Mouse (Mus musculus): ENCODE measurements around the gene Rnf167. TPM values are rescaled to one million over a fixed set of nuclear protein-coding genes. Genes with fewer than 3 reads are reported as not detected.

Rnf167 gene
- polyA plus RNA-seq, 1 experiment from 2014 or later, result 119 TPM

- no peak for ATAC-seq
- H3K4me3 ChIP-seq (ENCODE audit: low read depth, low read length), result no peak overlapping the region
- no peaks in the 10 kb centered on the region for H3K4me1 ChIP-seq (ENCODE audit: insufficient read depth, low read depth, low read length)
- no peak overlapping the region for H3K9ac ChIP-seq (replicated peaks; ENCODE audit: low read depth)
- H3K27me3 ChIP-seq (replicated peaks; ENCODE audit: insufficient read depth, low read length), result no peaks in the 10 kb centered on the region
- no peak overlapping the region for H3K27ac ChIP-seq (ENCODE audit: low read length)
- DNase-seq (ENCODE audit: low spot score), result peak; percentile 23
- no peak overlapping the region for H3K4me2 ChIP-seq (replicated peaks; ENCODE audit: low read depth, low read length)
- peak; percentile 62 for TF ChIP-seq CTCF (IDR thresholded peaks at IDR 0.05)
- no peak for TF ChIP-seq EP300 (IDR thresholded peaks at IDR 0.05)
- peaks cover 34% of the 10 kb centered on the region; the same call in 1 of the 2 replicates for H3K36me3 ChIP-seq (ENCODE audit: insufficient read depth, low read length)
- WGBS, result 89% methylated on average over 25 of the region's 26 CpGs
- no peaks in the 10 kb centered on the region for H3K9me3 ChIP-seq (ENCODE audit: low read length)
These were observed 38.5 kb upstream of the Rnf167 start for GRCm38 (mm10) chr11:70608381-70609066.

- H3K4me1 ChIP-seq (ENCODE audit: insufficient read depth, low read depth, low read length), result peaks cover 10% of the 10 kb centered on the region
- ATAC-seq, result no peak
- no peaks in the 10 kb centered on the region for H3K9me3 ChIP-seq (ENCODE audit: low read length)
- H3K27me3 ChIP-seq (replicated peaks; ENCODE audit: insufficient read depth, low read length), result no peaks in the 10 kb centered on the region
- 75% methylated on average over 4 of the region's 4 CpGs for WGBS
- H3K9ac ChIP-seq (replicated peaks; ENCODE audit: low read depth), result no peak overlapping the region
- no peak for DNase-seq (ENCODE audit: low spot score)
- H3K36me3 ChIP-seq (ENCODE audit: insufficient read depth, low read length), result peaks cover 28% of the 10 kb centered on the region; the same call in 1 of the 2 replicates
- no peak overlapping the region for H3K27ac ChIP-seq (ENCODE audit: low read length)
- peak; percentile 28 for TF ChIP-seq CTCF (IDR thresholded peaks at IDR 0.05)
- TF ChIP-seq EP300 (IDR thresholded peaks at IDR 0.05), result no peak
- H3K4me2 ChIP-seq (replicated peaks; ENCODE audit: low read depth, low read length), result no peak overlapping the region
- no peak overlapping the region for H3K4me3 ChIP-seq (ENCODE audit: low read depth, low read length)
These were observed 36.3 kb upstream of the Rnf167 start for GRCm38 (mm10) chr11:70610752-70611151.

- H3K9ac ChIP-seq (replicated peaks; ENCODE audit: low read depth), result no peak overlapping the region
- H3K36me3 ChIP-seq (ENCODE audit: insufficient read depth, low read length), result peaks cover 17% of the 10 kb centered on the region; the same call in 1 of the 2 replicates
- no peak for ATAC-seq
- H3K27me3 ChIP-seq (replicated peaks; ENCODE audit: insufficient read depth, low read length), result no peaks in the 10 kb centered on the region
- DNase-seq (ENCODE audit: low spot score), result no peak
- no peak overlapping the region for H3K4me3 ChIP-seq (ENCODE audit: low read depth, low read length)
- peak; percentile 31; the same call in 1 of the 2 replicates for TF ChIP-seq CTCF (IDR thresholded peaks at IDR 0.05)
- TF ChIP-seq EP300 (IDR thresholded peaks at IDR 0.05), result no peak
- H3K4me1 ChIP-seq (ENCODE audit: insufficient read depth, low read depth, low read length), result peaks cover 10% of the 10 kb centered on the region
- no peak overlapping the region for H3K27ac ChIP-seq (ENCODE audit: low read length)
- 77% methylated on average over 7 of the region's 7 CpGs for WGBS
- no peak overlapping the region for H3K4me2 ChIP-seq (replicated peaks; ENCODE audit: low read depth, low read length)
- H3K9me3 ChIP-seq (ENCODE audit: low read length), result no peaks in the 10 kb centered on the region
These were observed 34.5 kb upstream of the Rnf167 start for GRCm38 (mm10) chr11:70612505-70612904.

- peak; percentile 90 for ATAC-seq
- 2% methylated on average over 17 of the region's 17 CpGs for WGBS
- Histone ChIP-seq H3K4me2 (replicated peaks; ENCODE audit: low read depth, low read length) (peak overlapping the region; percentile 69), H3K4me3 (ENCODE audit: low read depth, low read length) (peak overlapping the region; percentile 39), H3K27me3 (replicated peaks; ENCODE audit: insufficient read depth, low read length) (no peaks in the 10 kb centered on the region), H3K27ac (ENCODE audit: low read length) (no peak overlapping the region), H3K36me3 (ENCODE audit: insufficient read depth, low read length) (no peaks in the 10 kb centered on the region), H3K9me3 (ENCODE audit: low read length) (no peaks in the 10 kb centered on the region), H3K9ac (replicated peaks; ENCODE audit: low read depth) (no peak overlapping the region), H3K4me1 (ENCODE audit: insufficient read depth, low read depth, low read length) (peaks cover 10% of the 10 kb centered on the region)
- DNase-seq (ENCODE audit: low spot score), result peak; percentile 92
- peak; percentile 44 for TF ChIP-seq CTCF (IDR thresholded peaks at IDR 0.05)
- TF ChIP-seq EP300 (IDR thresholded peaks at IDR 0.05), result no peak
These were observed 32.0 kb upstream of the Rnf167 start for GRCm38 (mm10) chr11:70615074-70615473.

- no peak for DNase-seq (ENCODE audit: low spot score)
- peak within 1 kb of the TSS; percentile 39 for H3K4me3 ChIP-seq (ENCODE audit: low read depth, low read length)
- ATAC-seq, result peak; percentile 17
- WGBS, result 21% methylated on average over 21 of the region's 21 CpGs
- no peaks in the 10 kb centered on the region for H3K27me3 ChIP-seq (replicated peaks; ENCODE audit: insufficient read depth, low read length)
- H3K9me3 ChIP-seq (ENCODE audit: low read length), result no peaks in the 10 kb centered on the region
- H3K4me2 ChIP-seq (replicated peaks; ENCODE audit: low read depth, low read length), result peak within 1 kb of the TSS; percentile 69
- no peak within 1 kb of the TSS for H3K9ac ChIP-seq (replicated peaks; ENCODE audit: low read depth)
- TF ChIP-seq CTCF (IDR thresholded peaks at IDR 0.05), result no peak
- no peak for TF ChIP-seq EP300 (IDR thresholded peaks at IDR 0.05)
- H3K4me1 ChIP-seq (ENCODE audit: insufficient read depth, low read depth, low read length), result peaks cover 10% of the 10 kb centered on the region
- H3K36me3 ChIP-seq (ENCODE audit: insufficient read depth, low read length), result no peaks in the 10 kb centered on the region
- H3K27ac ChIP-seq (ENCODE audit: low read length), result no peak within 1 kb of the TSS
These were observed 31.4 kb upstream of the Rnf167 start, which contains the start of gene 4930544D05Rik for GRCm38 (mm10) chr11:70615516-70616093. Gene 4930544D05Rik (plus strand): TSS chr11:70615848.

GRCm38 (mm10) chr11:70619101-70619500, 27.9 kb upstream of the Rnf167 start, which contains the start of gene Chrne:
Gene Chrne (minus strand): TSS chr11:70619216.
- Histone ChIP-seq H3K9ac (replicated peaks; ENCODE audit: low read depth) (no peak within 1 kb of the TSS), H3K4me2 (replicated peaks; ENCODE audit: low read depth, low read length) (no peak within 1 kb of the TSS), H3K4me3 (ENCODE audit: low read depth, low read length) (no peak within 1 kb of the TSS), H3K9me3 (ENCODE audit: low read length) (no peaks in the 10 kb centered on the region), H3K4me1 (ENCODE audit: insufficient read depth, low read depth, low read length) (peaks cover 10% of the 10 kb centered on the region), H3K36me3 (ENCODE audit: insufficient read depth, low read length) (no peaks in the 10 kb centered on the region), H3K27ac (ENCODE audit: low read length) (no peak within 1 kb of the TSS), H3K27me3 (replicated peaks; ENCODE audit: insufficient read depth, low read length) (no peaks in the 10 kb centered on the region)
- ATAC-seq (no peak), DNase-seq (ENCODE audit: low spot score) (no peak)
- WGBS, result 43% methylated on average over 1 of the region's 1 CpGs
- TF ChIP-seq EP300 (IDR thresholded peaks at IDR 0.05), result no peak
- no peak for TF ChIP-seq CTCF (IDR thresholded peaks at IDR 0.05)

Data from lung, postnatal 0 days (tissue).